Mouse (Mus musculus): Measurements from ENCODE around the gene Rbl2. TPM values are rescaled to one million over a fixed set of nuclear protein-coding genes. Genes with fewer than 3 reads are reported as not detected.
A peak's percentile ranks its signal among the peaks of the same experiment; 100 is the strongest.

Gene Rbl2
- polyA plus RNA-seq (2014; fragmentation: Nextera tagmentation; extraction: Ambion mirVana) = 24.7 and 28.4 TPM in 2 replicates

GRCm38 (mm10) chr8:91069834-91070233 is at the start of gene Rbl2:
Rbl2 (plus strand) TSS chr8:91070057.
- under 1% methylated on average over 25 of the region's 25 CpGs for WGBS
- peaks cover 20% of the 10 kb centered on the region for H3K4me1 ChIP-seq (replicated peaks; ENCODE audit: control insufficient read depth, insufficient read depth, low read length)

DNA sequence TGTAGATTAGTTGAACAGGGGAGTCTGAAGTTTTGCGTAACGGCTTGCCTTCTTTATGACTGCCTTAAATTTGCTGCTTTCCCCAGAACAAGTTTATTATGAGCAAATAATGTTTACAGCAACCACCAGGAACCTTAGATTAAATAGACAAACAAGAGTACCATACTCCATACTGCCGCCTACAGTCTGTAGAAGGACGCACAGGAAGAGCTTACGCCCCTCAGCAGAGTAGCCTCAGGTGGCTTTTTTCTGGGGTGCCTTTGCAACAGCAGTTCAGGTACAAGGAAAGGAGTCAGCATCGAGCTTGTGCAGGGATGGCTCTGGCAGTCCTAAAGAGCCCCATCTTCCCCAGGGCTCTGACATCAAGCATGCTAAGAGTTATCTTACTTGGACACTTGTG is 35.4 kb upstream of the Rbl2 start:
- no peak for ATAC-seq (ENCODE audit: low FRiP score)
- Histone ChIP-seq H3K27me3 (ENCODE audit: control insufficient read depth, insufficient read depth, low read length) (no peaks in the 10 kb centered on the region), H3K4me3 (replicated peaks; ENCODE audit: low read length) (no peak overlapping the region), H3K9me3 (ENCODE audit: control insufficient read depth, low read length) (no peaks in the 10 kb centered on the region), H3K4me2 (replicated peaks) (no peak overlapping the region), H3K9ac (no peak overlapping the region), H3K36me3 (replicated peaks; ENCODE audit: control insufficient read depth, insufficient read depth) (peaks cover 94% of the 10 kb centered on the region), H3K27ac (no peak overlapping the region), H3K4me1 (replicated peaks; ENCODE audit: control insufficient read depth, insufficient read depth, low read length) (no peaks in the 10 kb centered on the region)
- no peak for DNase-seq (ENCODE audit: low spot score)
- WGBS = 85% methylated on average over 6 of the region's 6 CpGs

More at GRCm38 (mm10) chr8:91069834-91070233, at the start of gene Rbl2:
- peak within 1 kb of the TSS; percentile 61 for H3K4me3 ChIP-seq (replicated peaks; ENCODE audit: low read length)
- DNase-seq (ENCODE audit: low spot score) = peak; percentile 93
- H3K36me3 ChIP-seq (replicated peaks; ENCODE audit: control insufficient read depth, insufficient read depth) = 0 out of 2 replicates have a peak, but pooled peaks cover 4% of the 10 kb centered on the region
- H3K27ac ChIP-seq = peak within 1 kb of the TSS; percentile 75
- H3K4me2 ChIP-seq (replicated peaks) = peak within 1 kb of the TSS; percentile 67
- H3K9me3 ChIP-seq (ENCODE audit: control insufficient read depth, low read length) = no peaks in the 10 kb centered on the region
- ATAC-seq (ENCODE audit: low FRiP score) = peak; percentile 97
- no peaks in the 10 kb centered on the region for H3K27me3 ChIP-seq (ENCODE audit: control insufficient read depth, insufficient read depth, low read length)
- H3K9ac ChIP-seq = peak within 1 kb of the TSS; percentile 71

- H3K27me3 ChIP-seq (ENCODE audit: control insufficient read depth, insufficient read depth, low read length) = no peaks in the 10 kb centered on the region
- no peak overlapping the region for H3K4me2 ChIP-seq (replicated peaks)
- no peak overlapping the region for H3K27ac ChIP-seq
- H3K9me3 ChIP-seq (ENCODE audit: control insufficient read depth, low read length) = no peaks in the 10 kb centered on the region
- 84% methylated on average over 6 of the region's 6 CpGs for WGBS
- H3K36me3 ChIP-seq (replicated peaks; ENCODE audit: control insufficient read depth, insufficient read depth) = peaks cover 97% of the 10 kb centered on the region
- H3K4me3 ChIP-seq (replicated peaks; ENCODE audit: low read length) = no peak overlapping the region
- no peak for DNase-seq (ENCODE audit: low spot score)
- ATAC-seq (ENCODE audit: low FRiP score) = no peak
- no peaks in the 10 kb centered on the region for H3K4me1 ChIP-seq (replicated peaks; ENCODE audit: control insufficient read depth, insufficient read depth, low read length)
- H3K9ac ChIP-seq = no peak overlapping the region
These were observed 33.0 kb upstream of the Rbl2 start for GRCm38 (mm10) chr8:91036905-91037304.

- Histone ChIP-seq H3K4me2 (replicated peaks) (no peak overlapping the region), H3K27me3 (ENCODE audit: control insufficient read depth, insufficient read depth, low read length) (no peaks in the 10 kb centered on the region), H3K36me3 (replicated peaks; ENCODE audit: control insufficient read depth, insufficient read depth) (peaks cover 97% of the 10 kb centered on the region), H3K4me3 (replicated peaks; ENCODE audit: low read length) (no peak overlapping the region), H3K4me1 (replicated peaks; ENCODE audit: control insufficient read depth, insufficient read depth, low read length) (no peaks in the 10 kb centered on the region), H3K9me3 (ENCODE audit: control insufficient read depth, low read length) (no peaks in the 10 kb centered on the region), H3K27ac (no peak overlapping the region), H3K9ac (no peak overlapping the region)
- no peak for ATAC-seq (ENCODE audit: low FRiP score)
- WGBS = 95% methylated on average over 1 of the region's 1 CpGs
- DNase-seq (ENCODE audit: low spot score) = no peak
These were observed 31.2 kb upstream of the Rbl2 start for GRCm38 (mm10) chr8:91038637-91039036.

DNA sequence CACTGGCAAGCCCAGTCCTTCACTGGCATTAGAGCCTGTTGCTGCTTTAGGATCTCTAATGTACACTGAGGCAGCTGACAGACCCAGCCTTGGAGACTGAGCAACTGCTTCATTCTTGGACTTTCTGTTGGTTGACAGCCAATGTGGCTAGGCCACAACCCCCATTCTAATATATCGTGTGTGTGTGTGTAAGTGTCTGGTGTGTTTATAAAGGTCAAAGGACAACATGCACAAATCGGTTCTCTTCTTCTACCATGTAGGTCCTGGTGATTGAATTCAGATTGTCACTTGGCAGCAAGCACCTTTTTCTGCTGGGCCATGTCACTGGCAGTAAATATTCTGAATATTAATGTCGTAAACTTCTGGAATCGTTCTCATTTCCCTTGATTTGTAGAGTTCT is 23.5 kb upstream of the Rbl2 start:
- no peak for DNase-seq (ENCODE audit: low spot score)
- no peak overlapping the region for H3K4me3 ChIP-seq (replicated peaks; ENCODE audit: low read length)
- H3K9ac ChIP-seq = no peak overlapping the region
- H3K9me3 ChIP-seq (ENCODE audit: control insufficient read depth, low read length) = no peaks in the 10 kb centered on the region
- 91% methylated on average over 4 of the region's 4 CpGs for WGBS
- H3K27ac ChIP-seq = no peak overlapping the region
- ATAC-seq (ENCODE audit: low FRiP score) = no peak
- no peaks in the 10 kb centered on the region for H3K27me3 ChIP-seq (ENCODE audit: control insufficient read depth, insufficient read depth, low read length)
- H3K4me2 ChIP-seq (replicated peaks) = no peak overlapping the region
- peaks cover 87% of the 10 kb centered on the region for H3K36me3 ChIP-seq (replicated peaks; ENCODE audit: control insufficient read depth, insufficient read depth)
- H3K4me1 ChIP-seq (replicated peaks; ENCODE audit: control insufficient read depth, insufficient read depth, low read length) = no peaks in the 10 kb centered on the region

GRCm38 (mm10) chr8:91051037-91051436 is 18.8 kb upstream of the Rbl2 start:
- DNase-seq (ENCODE audit: low spot score) (peak; percentile 81), ATAC-seq (ENCODE audit: low FRiP score) (no peak)
- Histone ChIP-seq H3K4me1 (replicated peaks; ENCODE audit: control insufficient read depth, insufficient read depth, low read length) (no peaks in the 10 kb centered on the region), H3K27ac (no peak overlapping the region), H3K36me3 (replicated peaks; ENCODE audit: control insufficient read depth, insufficient read depth) (peaks cover 76% of the 10 kb centered on the region), H3K4me2 (replicated peaks) (no peak overlapping the region), H3K4me3 (replicated peaks; ENCODE audit: low read length) (no peak overlapping the region), H3K9ac (no peak overlapping the region), H3K27me3 (ENCODE audit: control insufficient read depth, insufficient read depth, low read length) (no peaks in the 10 kb centered on the region), H3K9me3 (ENCODE audit: control insufficient read depth, low read length) (no peaks in the 10 kb centered on the region)
- WGBS = 37% methylated on average over 8 of the region's 8 CpGs

GRCm38 (mm10) chr8:91054418-91054817 is 15.4 kb upstream of the Rbl2 start:
- 94% methylated on average over 4 of the region's 4 CpGs for WGBS

DNA sequence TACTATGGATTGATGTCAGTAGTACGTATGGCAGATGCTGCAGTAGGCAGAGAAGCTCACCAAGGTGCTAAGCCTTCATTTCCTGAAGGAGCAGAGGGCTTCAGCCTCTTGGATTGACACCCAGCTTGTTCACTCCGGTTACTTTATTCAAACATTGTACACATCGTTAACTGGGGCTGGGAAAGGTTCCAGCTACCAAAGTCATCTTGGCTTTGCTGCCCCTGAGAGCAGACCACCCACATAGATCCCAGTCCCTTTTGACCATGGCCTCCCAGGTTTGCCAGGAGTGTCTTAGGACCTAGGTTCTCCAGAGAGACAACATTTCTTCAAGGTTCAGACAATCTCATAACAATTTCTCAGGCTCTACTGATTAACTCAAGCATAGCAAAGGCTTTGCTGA is 13.0 kb upstream of the Rbl2 start:
- Histone ChIP-seq H3K9ac (no peak overlapping the region), H3K4me2 (replicated peaks) (no peak overlapping the region), H3K9me3 (ENCODE audit: control insufficient read depth, low read length) (no peaks in the 10 kb centered on the region), H3K4me1 (replicated peaks; ENCODE audit: control insufficient read depth, insufficient read depth, low read length) (no peaks in the 10 kb centered on the region), H3K36me3 (replicated peaks; ENCODE audit: control insufficient read depth, insufficient read depth) (peaks cover 32% of the 10 kb centered on the region), H3K27ac (no peak overlapping the region), H3K4me3 (replicated peaks; ENCODE audit: low read length) (no peak overlapping the region), H3K27me3 (ENCODE audit: control insufficient read depth, insufficient read depth, low read length) (no peaks in the 10 kb centered on the region)
- ATAC-seq (ENCODE audit: low FRiP score) (no peak), DNase-seq (ENCODE audit: low spot score) (no peak)
- 61% methylated on average over 3 of the region's 3 CpGs for WGBS

More at GRCm38 (mm10) chr8:91054418-91054817, 15.4 kb upstream of the Rbl2 start:
- H3K4me1 ChIP-seq (replicated peaks; ENCODE audit: control insufficient read depth, insufficient read depth, low read length) = no peaks in the 10 kb centered on the region
- H3K27ac ChIP-seq = no peak overlapping the region
- no peak overlapping the region for H3K9ac ChIP-seq
- no peak overlapping the region for H3K4me2 ChIP-seq (replicated peaks)
- ATAC-seq (ENCODE audit: low FRiP score) = no peak
- no peaks in the 10 kb centered on the region for H3K9me3 ChIP-seq (ENCODE audit: control insufficient read depth, low read length)
- H3K4me3 ChIP-seq (replicated peaks; ENCODE audit: low read length) = no peak overlapping the region
- no peak for DNase-seq (ENCODE audit: low spot score)
- no peaks in the 10 kb centered on the region for H3K27me3 ChIP-seq (ENCODE audit: control insufficient read depth, insufficient read depth, low read length)
- peaks cover 54% of the 10 kb centered on the region for H3K36me3 ChIP-seq (replicated peaks; ENCODE audit: control insufficient read depth, insufficient read depth)

- Histone ChIP-seq H3K27me3 (ENCODE audit: control insufficient read depth, insufficient read depth, low read length) (no peaks in the 10 kb centered on the region), H3K4me3 (replicated peaks; ENCODE audit: low read length) (no peak overlapping the region), H3K4me1 (replicated peaks; ENCODE audit: control insufficient read depth, insufficient read depth, low read length) (no peaks in the 10 kb centered on the region), H3K27ac (no peak overlapping the region), H3K9ac (no peak overlapping the region), H3K9me3 (ENCODE audit: control insufficient read depth, low read length) (no peaks in the 10 kb centered on the region), H3K4me2 (replicated peaks) (no peak overlapping the region), H3K36me3 (replicated peaks; ENCODE audit: control insufficient read depth, insufficient read depth) (peaks cover 18% of the 10 kb centered on the region)
- no peak for DNase-seq (ENCODE audit: low spot score)
- no peak for ATAC-seq (ENCODE audit: low FRiP score)
These were observed 10.7 kb upstream of the Rbl2 start for GRCm38 (mm10) chr8:91059086-91059578.
